Mouse (Mus musculus): Measurements from ENCODE around the gene Nhlh1. TPM values are rescaled to one million over a fixed set of nuclear protein-coding genes. Genes with fewer than 3 reads are reported as not detected.

Nhlh1 gene
- polyA plus RNA-seq, 2 experiments, result not detected

DNA sequence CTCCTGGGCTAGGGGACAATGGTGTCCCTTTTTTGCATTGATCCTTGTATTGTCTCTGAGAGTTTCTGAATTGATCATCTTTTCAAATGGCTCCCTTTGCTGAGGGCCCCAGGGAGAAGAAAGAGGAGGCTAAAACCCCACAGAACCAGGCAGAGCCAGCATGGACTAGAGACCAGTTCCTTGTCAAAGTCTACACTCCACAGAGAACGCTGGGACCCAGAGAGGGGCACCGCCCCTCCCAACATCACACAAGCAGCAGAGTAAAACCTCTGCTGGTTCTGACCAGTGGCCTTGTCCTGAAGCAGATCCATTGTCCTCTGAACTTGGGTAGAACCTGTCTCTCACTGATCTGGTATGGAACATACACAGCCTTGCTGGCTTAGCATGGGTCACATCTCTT lies 4.7 kb upstream of the Nhlh1 start:
- DNase-seq (ENCODE audit: low read depth in 3 of 3, low spot score in 3 of 3), result no peak
- WGBS (ENCODE audit: insufficient replicate concordance), result 66% methylated on average over 2 of the region's 2 CpGs
- Histone ChIP-seq H3K4me1 (replicated peaks; ENCODE audit: control insufficient read depth in 2 of 2, insufficient read depth in 2 of 2, low read length in 1 of 2) (no peaks in the 10 kb centered on the region), H3K36me3 (replicated peaks; ENCODE audit: control insufficient read depth, insufficient read depth, low read depth) (peaks cover 6% of the 10 kb centered on the region), H3K27ac (no peak overlapping the region), H3K9ac (replicated peaks) (no peak overlapping the region), H3K4me2 (ENCODE audit: low read depth) (no peak overlapping the region), H3K27me3 (ENCODE audit: control insufficient read depth, insufficient read depth, low read length) (no peaks in the 10 kb centered on the region), H3K9me3 (ENCODE audit: control insufficient read depth, low read length) (no peaks in the 10 kb centered on the region), H3K4me3 (ENCODE audit: insufficient read depth in 1 of 2, low read depth in 2 of 2, low read length in 2 of 2) (no peak overlapping the region)
- ATAC-seq (ENCODE audit: insufficient read depth), result no peak
- no peak for TF ChIP-seq EP300 (IDR thresholded peaks at IDR 0.05; ENCODE audit: low read depth)
- TF ChIP-seq CTCF (IDR thresholded peaks at IDR 0.05; ENCODE audit: low read depth), result no peak

DNA sequence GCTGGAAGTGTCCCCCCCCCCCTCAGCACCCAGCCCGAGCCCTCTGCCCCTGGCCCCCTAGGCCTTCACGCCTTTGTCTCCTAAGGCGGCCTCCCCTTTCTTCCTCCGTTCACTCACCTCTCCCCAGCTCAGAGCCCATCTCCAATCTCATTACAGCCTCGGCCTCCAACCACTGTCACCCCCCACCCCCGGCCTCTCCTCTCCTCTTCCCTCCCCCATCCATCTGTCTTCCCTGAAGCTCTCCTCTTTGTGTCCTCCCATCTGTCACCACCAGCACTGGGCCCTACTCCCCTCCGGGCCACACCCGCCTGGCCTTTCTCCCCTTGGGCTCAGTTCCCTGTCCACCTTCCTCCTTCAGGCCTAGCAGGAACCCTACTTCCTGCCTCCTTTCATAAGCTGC lies 3.8 kb upstream of the Nhlh1 start:
- no peaks in the 10 kb centered on the region for H3K4me1 ChIP-seq (replicated peaks; ENCODE audit: control insufficient read depth in 2 of 2, insufficient read depth in 2 of 2, low read length in 1 of 2)
- no peak overlapping the region for H3K9ac ChIP-seq (replicated peaks)
- H3K4me2 ChIP-seq (ENCODE audit: low read depth), result no peak overlapping the region
- WGBS (ENCODE audit: insufficient replicate concordance), result 49% methylated on average over 8 of the region's 8 CpGs
- TF ChIP-seq CTCF (IDR thresholded peaks at IDR 0.05; ENCODE audit: low read depth) (no peak), EP300 (IDR thresholded peaks at IDR 0.05; ENCODE audit: low read depth) (no peak)
- ATAC-seq (ENCODE audit: insufficient read depth) (no peak), DNase-seq (ENCODE audit: low read depth in 3 of 3, low spot score in 3 of 3) (no peak)
- H3K27me3 ChIP-seq (ENCODE audit: control insufficient read depth, insufficient read depth, low read length), result no peaks in the 10 kb centered on the region
- H3K4me3 ChIP-seq (ENCODE audit: insufficient read depth in 1 of 2, low read depth in 2 of 2, low read length in 2 of 2), result no peak overlapping the region
- H3K9me3 ChIP-seq (ENCODE audit: control insufficient read depth, low read length), result no peaks in the 10 kb centered on the region
- H3K27ac ChIP-seq, result no peak overlapping the region
- H3K36me3 ChIP-seq (replicated peaks; ENCODE audit: control insufficient read depth, insufficient read depth, low read depth), result peaks cover 6% of the 10 kb centered on the region

DNA sequence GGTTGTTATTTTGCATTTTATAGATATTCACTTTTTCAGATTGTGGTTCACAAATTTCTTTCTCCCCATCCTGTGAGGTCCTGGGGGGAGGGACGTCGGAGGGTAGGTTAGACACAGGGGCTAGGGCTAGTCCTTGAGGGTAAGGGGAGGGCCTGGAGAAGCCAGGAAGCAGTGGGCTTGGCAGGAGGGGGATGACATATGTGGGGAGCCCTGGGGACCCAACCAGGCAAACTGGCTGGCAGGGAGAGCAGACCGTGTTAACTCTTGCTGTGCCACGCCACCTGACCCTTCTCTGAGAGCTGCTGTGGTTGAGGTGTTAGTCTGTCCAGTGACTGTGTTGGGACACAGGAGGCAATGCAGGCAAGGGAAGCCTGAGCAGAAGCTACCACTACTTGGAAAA lies 3.3 kb upstream of the Nhlh1 start:
- Histone ChIP-seq H3K9me3 (ENCODE audit: control insufficient read depth, low read length) (no peaks in the 10 kb centered on the region), H3K9ac (replicated peaks) (no peak overlapping the region), H3K4me3 (ENCODE audit: insufficient read depth in 1 of 2, low read depth in 2 of 2, low read length in 2 of 2) (no peak overlapping the region), H3K4me2 (ENCODE audit: low read depth) (no peak overlapping the region), H3K36me3 (replicated peaks; ENCODE audit: control insufficient read depth, insufficient read depth, low read depth) (peaks cover 1% of the 10 kb centered on the region; the same call in 1 of the 2 replicates), H3K27ac (no peak overlapping the region), H3K27me3 (ENCODE audit: control insufficient read depth, insufficient read depth, low read length) (peaks cover 2% of the 10 kb centered on the region; the same call in 1 of the 2 replicates), H3K4me1 (replicated peaks; ENCODE audit: control insufficient read depth in 2 of 2, insufficient read depth in 2 of 2, low read length in 1 of 2) (no peaks in the 10 kb centered on the region)
- no peak for DNase-seq (ENCODE audit: low read depth in 3 of 3, low spot score in 3 of 3)
- ATAC-seq (ENCODE audit: insufficient read depth), result no peak
- TF ChIP-seq CTCF (IDR thresholded peaks at IDR 0.05; ENCODE audit: low read depth) (no peak), EP300 (IDR thresholded peaks at IDR 0.05; ENCODE audit: low read depth) (no peak)
- 48% methylated on average over 4 of the region's 4 CpGs for WGBS (ENCODE audit: insufficient replicate concordance)

DNA sequence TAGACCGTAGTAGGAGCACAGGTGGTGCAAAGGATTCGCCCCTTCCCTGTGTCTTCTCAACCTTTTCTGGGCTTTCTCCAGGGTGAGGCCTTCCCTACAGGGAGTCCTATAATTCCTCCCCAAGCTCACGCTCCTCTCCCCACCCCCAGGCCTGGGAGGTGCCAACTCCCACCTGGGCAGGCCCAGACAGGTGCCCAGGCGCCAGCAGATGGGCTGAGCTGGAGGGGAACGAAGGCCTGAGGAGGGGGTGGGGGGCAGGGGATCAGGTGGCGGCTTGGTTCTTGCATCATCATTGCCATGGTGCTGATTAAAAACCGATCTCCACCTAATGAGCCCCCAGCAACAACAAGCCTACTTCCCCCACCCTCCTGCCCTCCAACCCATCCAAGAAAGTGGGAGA lies 1.5 kb upstream of the Nhlh1 start:
- H3K9me3 ChIP-seq (ENCODE audit: control insufficient read depth, low read length), result no peaks in the 10 kb centered on the region
- H3K9ac ChIP-seq (replicated peaks), result no peak overlapping the region
- TF ChIP-seq CTCF (IDR thresholded peaks at IDR 0.05; ENCODE audit: low read depth), result no peak
- TF ChIP-seq EP300 (IDR thresholded peaks at IDR 0.05; ENCODE audit: low read depth), result no peak
- no peaks in the 10 kb centered on the region for H3K4me1 ChIP-seq (replicated peaks; ENCODE audit: control insufficient read depth in 2 of 2, insufficient read depth in 2 of 2, low read length in 1 of 2)
- no peaks in the 10 kb centered on the region for H3K36me3 ChIP-seq (replicated peaks; ENCODE audit: control insufficient read depth, insufficient read depth, low read depth)
- WGBS (ENCODE audit: insufficient replicate concordance), result 54% methylated on average over 7 of the region's 7 CpGs
- H3K4me3 ChIP-seq (ENCODE audit: insufficient read depth in 1 of 2, low read depth in 2 of 2, low read length in 2 of 2), result no peak overlapping the region
- H3K4me2 ChIP-seq (ENCODE audit: low read depth), result no peak overlapping the region
- H3K27ac ChIP-seq, result no peak overlapping the region
- DNase-seq (ENCODE audit: low read depth in 3 of 3, low spot score in 3 of 3), result no peak
- peaks cover 14% of the 10 kb centered on the region for H3K27me3 ChIP-seq (ENCODE audit: control insufficient read depth, insufficient read depth, low read length)
- no peak for ATAC-seq (ENCODE audit: insufficient read depth)

DNA sequence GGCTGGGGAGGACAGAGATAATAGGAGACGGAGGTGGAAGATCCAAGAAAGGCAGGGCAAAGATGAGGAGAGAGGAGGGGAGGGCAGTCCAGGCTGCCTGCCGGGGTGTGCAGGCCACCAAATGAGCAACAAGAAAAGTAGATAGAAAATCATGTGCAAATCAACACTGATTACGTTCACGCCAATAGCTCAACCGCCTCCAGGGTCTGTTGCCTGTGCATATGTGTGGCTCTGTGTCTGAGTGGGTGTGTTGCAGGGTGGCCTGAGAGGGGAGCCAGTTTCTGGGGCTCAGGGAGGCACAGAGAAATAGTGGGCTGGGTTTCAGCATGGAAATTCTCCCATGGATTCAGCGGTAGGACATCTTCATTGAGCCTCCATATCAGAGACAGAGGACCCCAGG lies 948 bp upstream of the Nhlh1 start:
- H3K9ac ChIP-seq (replicated peaks), result no peak overlapping the region
- no peaks in the 10 kb centered on the region for H3K4me1 ChIP-seq (replicated peaks; ENCODE audit: control insufficient read depth in 2 of 2, insufficient read depth in 2 of 2, low read length in 1 of 2)
- no peak overlapping the region for H3K4me2 ChIP-seq (ENCODE audit: low read depth)
- H3K4me3 ChIP-seq (ENCODE audit: insufficient read depth in 1 of 2, low read depth in 2 of 2, low read length in 2 of 2), result no peak overlapping the region
- no peaks in the 10 kb centered on the region for H3K36me3 ChIP-seq (replicated peaks; ENCODE audit: control insufficient read depth, insufficient read depth, low read depth)
- ATAC-seq (ENCODE audit: insufficient read depth) (no peak), DNase-seq (ENCODE audit: low read depth in 3 of 3, low spot score in 3 of 3) (no peak)
- H3K9me3 ChIP-seq (ENCODE audit: control insufficient read depth, low read length), result no peaks in the 10 kb centered on the region
- H3K27me3 ChIP-seq (ENCODE audit: control insufficient read depth, insufficient read depth, low read length), result peaks cover 20% of the 10 kb centered on the region
- TF ChIP-seq CTCF (IDR thresholded peaks at IDR 0.05; ENCODE audit: low read depth), result no peak
- no peak for TF ChIP-seq EP300 (IDR thresholded peaks at IDR 0.05; ENCODE audit: low read depth)
- 57% methylated on average over 6 of the region's 6 CpGs for WGBS (ENCODE audit: insufficient replicate concordance)
- no peak overlapping the region for H3K27ac ChIP-seq

Measured in liver, embryonic 14.5 days (tissue).